Mouse (Mus musculus) kidney, embryonic 14.5 days (tissue): ENCODE measurements at regions not wholly inside any gene's neighbourhood (a gene's known extent, or its start where the extent isn't known, plus 50 kb on each side); places are given as distances from the start of the nearest gene placed in this dataset.

ENCODE experiments used
- ATAC-seq: fragments of 200-750 bp; cut with Nextera tagmentation; 2 replicates; pipeline ENCODE4 v1.8.0; 2017; ENCODE audit warnings: moderate number of reproducible peaks, mild to moderate bottlenecking, moderate TSS enrichment, moderate library complexity; ENCODE audit not compliant: low FRiP score, low TSS enrichment
- H3K27ac ChIP-seq: fragments of 300-500 bp; sonication (generic); 2 replicates; pipeline ENCODE4 v1.5.1; 2014; ENCODE audit warnings: low read depth, mild to moderate bottlenecking, low read length, moderate library complexity, mixed read lengths
- H3K27me3 ChIP-seq: fragments of 300-500 bp; sonication (generic); 2 replicates; pipeline ENCODE4 v1.6.1; 2014; ENCODE audit warnings: mild to moderate bottlenecking, low read length; ENCODE audit not compliant: control insufficient read depth, insufficient read depth
- H3K36me3 ChIP-seq: fragments of 300-500 bp; sonication (generic); 2 replicates; pipeline ENCODE4 v1.6.1; 2014; ENCODE audit warnings: low read length, mixed read lengths; ENCODE audit not compliant: control insufficient read depth, insufficient read depth
- H3K4me1 ChIP-seq: fragments of 300-500 bp; sonication (generic); 2 replicates; pipeline ENCODE4 v1.6.1; 2014; ENCODE audit warnings: low read length, mixed read lengths; ENCODE audit not compliant: control insufficient read depth, insufficient read depth
- H3K4me2 ChIP-seq: fragments of 300-500 bp; sonication (generic); replicated peaks from 2 replicates; pipeline ENCODE4 v1.6.1; 2014; ENCODE audit warnings: low read depth, mild to moderate bottlenecking, low read length
- H3K4me3 ChIP-seq: fragments of 300-500 bp; sonication (generic); 2 replicates; pipeline ENCODE4 v1.5.1; 2014; ENCODE audit warnings: mild to moderate bottlenecking, low read length
- H3K9ac ChIP-seq: fragments of 300-500 bp; sonication (generic); 2 replicates; pipeline ENCODE4 v1.6.1; 2014; ENCODE audit warnings: low read depth, mild to moderate bottlenecking, low read length, moderate library complexity
- H3K9me3 ChIP-seq: fragments of 300-500 bp; sonication (generic); 2 replicates; pipeline ENCODE4 v1.6.1; 2016; ENCODE audit warnings: low read length; ENCODE audit not compliant: control insufficient read depth
- WGBS: fragments of 180-500 bp; shearing (Covaris S2); extraction: QIAGEN DNeasy Blood & Tissue Kit; methylation state at CpG from one replicate; pipeline ENCODE4 v1.1.7; 2014; 5-methylcytosine and 5-hydroxymethylcytosine counted together

- ATAC-seq: peak; percentile 54
- Histone ChIP-seq H3K4me3 (no peak overlapping the region), H3K4me1 (0 out of 2 replicates have a peak, but pooled peaks cover 9% of the 10 kb centered on the region), H3K9ac (no peak overlapping the region), H3K4me2 (no peak overlapping the region), H3K9me3 (no peaks in the 10 kb centered on the region), H3K27me3 (no peaks in the 10 kb centered on the region), H3K36me3 (no peaks in the 10 kb centered on the region), H3K27ac (no peak overlapping the region)
- 38% methylated on average over 4 of the region's 4 CpGs for WGBS
These were observed 176.4 kb downstream of the Cdh26 start for GRCm38 (mm10) chr2:178606733-178607132.

- peak; percentile 51; the same call in 1 of the 2 replicates for ATAC-seq
- H3K27ac ChIP-seq: peak overlapping the region; percentile 76; the same call in 1 of the 2 replicates
- H3K27me3 ChIP-seq: no peaks in the 10 kb centered on the region
- 0 out of 2 replicates have a peak, but pooled peaks cover 26% of the 10 kb centered on the region for H3K4me1 ChIP-seq
- no peaks in the 10 kb centered on the region for H3K36me3 ChIP-seq
- H3K9me3 ChIP-seq: no peaks in the 10 kb centered on the region
- H3K9ac ChIP-seq: no peak overlapping the region
- H3K4me3 ChIP-seq: no peak overlapping the region
- WGBS: 16% methylated on average over 18 of the region's 18 CpGs
- peak overlapping the region; percentile 18; the same call in 1 of the 2 replicates for H3K4me2 ChIP-seq
These were observed 180.1 kb downstream of the Cdh26 start for GRCm38 (mm10) chr2:178610211-178610975.

- H3K9me3 ChIP-seq: no peaks in the 10 kb centered on the region
- no peak overlapping the region for H3K9ac ChIP-seq
- no peak for ATAC-seq
- H3K27ac ChIP-seq: no peak overlapping the region
- no peaks in the 10 kb centered on the region for H3K27me3 ChIP-seq
- no peak overlapping the region for H3K4me2 ChIP-seq
- 36% methylated on average over 7 of the region's 7 CpGs for WGBS
- H3K4me1 ChIP-seq: 0 out of 2 replicates have a peak, but pooled peaks cover 26% of the 10 kb centered on the region
- no peak overlapping the region for H3K4me3 ChIP-seq
- H3K36me3 ChIP-seq: no peaks in the 10 kb centered on the region
These were observed 184.4 kb downstream of the Cdh26 start for GRCm38 (mm10) chr2:178614761-178615160.

- Histone ChIP-seq H3K4me1 (peaks cover 6% of the 10 kb centered on the region), H3K36me3 (no peaks in the 10 kb centered on the region), H3K4me3 (no peak overlapping the region), H3K27ac (no peak overlapping the region), H3K27me3 (no peaks in the 10 kb centered on the region), H3K9ac (no peak overlapping the region), H3K4me2 (no peak overlapping the region), H3K9me3 (no peaks in the 10 kb centered on the region)
- 68% methylated on average over 3 of the region's 3 CpGs for WGBS
- peak; percentile 71 for ATAC-seq
These were observed 192.5 kb downstream of the Cdh26 start for GRCm38 (mm10) chr2:178622801-178623200.

- no peak overlapping the region for H3K4me2 ChIP-seq
- no peak overlapping the region for H3K4me3 ChIP-seq
- H3K27ac ChIP-seq: no peak overlapping the region
- no peaks in the 10 kb centered on the region for H3K27me3 ChIP-seq
- no peaks in the 10 kb centered on the region for H3K9me3 ChIP-seq
- H3K9ac ChIP-seq: no peak overlapping the region
- no peak for ATAC-seq
- no peaks in the 10 kb centered on the region for H3K36me3 ChIP-seq
- WGBS: 86% methylated on average over 3 of the region's 3 CpGs
- peaks cover 10% of the 10 kb centered on the region for H3K4me1 ChIP-seq
These were observed 194.1 kb downstream of the Cdh26 start for GRCm38 (mm10) chr2:178624475-178624874.

- peaks cover 10% of the 10 kb centered on the region for H3K4me1 ChIP-seq
- H3K4me3 ChIP-seq: no peak overlapping the region
- H3K4me2 ChIP-seq: no peak overlapping the region
- H3K9ac ChIP-seq: no peak overlapping the region
- WGBS: 88% methylated on average over 1 of the region's 1 CpGs
- H3K9me3 ChIP-seq: no peaks in the 10 kb centered on the region
- no peak overlapping the region for H3K27ac ChIP-seq
- ATAC-seq: no peak
- H3K27me3 ChIP-seq: no peaks in the 10 kb centered on the region
- no peaks in the 10 kb centered on the region for H3K36me3 ChIP-seq
These were observed 194.6 kb downstream of the Cdh26 start for GRCm38 (mm10) chr2:178624907-178625306.

- Histone ChIP-seq H3K9ac (no peak overlapping the region), H3K27me3 (no peaks in the 10 kb centered on the region), H3K9me3 (no peaks in the 10 kb centered on the region), H3K27ac (no peak overlapping the region), H3K4me2 (no peak overlapping the region), H3K36me3 (no peaks in the 10 kb centered on the region), H3K4me1 (peaks cover 24% of the 10 kb centered on the region), H3K4me3 (no peak overlapping the region)
- ATAC-seq: peak; percentile 5; the same call in 1 of the 2 replicates
- 32% methylated on average over 7 of the region's 7 CpGs for WGBS
These were observed 199.4 kb downstream of the Cdh26 start for GRCm38 (mm10) chr2:178629756-178630155.

- Histone ChIP-seq H3K4me2 (no peak overlapping the region), H3K27me3 (no peaks in the 10 kb centered on the region), H3K27ac (no peak overlapping the region), H3K36me3 (no peaks in the 10 kb centered on the region), H3K4me1 (peaks cover 24% of the 10 kb centered on the region), H3K4me3 (no peak overlapping the region), H3K9ac (no peak overlapping the region), H3K9me3 (no peaks in the 10 kb centered on the region)
- WGBS: 42% methylated on average over 12 of the region's 12 CpGs
- ATAC-seq: peak; percentile 74
These were observed 200.2 kb downstream of the Cdh26 start for GRCm38 (mm10) chr2:178630511-178630910.

GRCm38 (mm10) chr2:178631336-178631735 is 201.0 kb downstream of the Cdh26 start:
- ATAC-seq: no peak
- 11% methylated on average over 3 of the region's 3 CpGs for WGBS
- Histone ChIP-seq H3K27ac (no peak overlapping the region), H3K9ac (no peak overlapping the region), H3K36me3 (no peaks in the 10 kb centered on the region), H3K27me3 (no peaks in the 10 kb centered on the region), H3K4me2 (no peak overlapping the region), H3K4me3 (no peak overlapping the region), H3K4me1 (peaks cover 24% of the 10 kb centered on the region), H3K9me3 (no peaks in the 10 kb centered on the region)
